Mouse (Mus musculus): ENCODE measurements around the gene Ece1. TPM values are rescaled to one million over a fixed set of nuclear protein-coding genes. Genes with fewer than 3 reads are reported as not detected.

Gene Ece1
- total and polyA plus RNA-seq, 3 experiments: under 0.01 to 0.02 TPM; not detected in 1

GRCm38 (mm10) chr4:137879383-137880156 lies 17.5 kb downstream of the Ece1 start:
- no peak for ATAC-seq (ENCODE audit: extremely low read depth, insufficient number of reproducible peaks, low FRiP score, poor library complexity, severe bottlenecking)
- no peaks in the 10 kb centered on the region for H3K9me3 ChIP-seq (replicated peaks)
- H3K27me3 ChIP-seq (ENCODE audit: insufficient read depth, low read length): peaks cover 2% of the 10 kb centered on the region; the same call in 1 of the 2 replicates
- H3K36me3 ChIP-seq (replicated peaks): no peaks in the 10 kb centered on the region
- no peak overlapping the region for H3K4me3 ChIP-seq (ENCODE audit: low read depth, low read length)
- no peak for TF ChIP-seq GATA1 (IDR thresholded peaks at IDR 0.05; ENCODE audit: borderline replicate concordance, low read length)
- no peak for TF ChIP-seq GATA2 (IDR thresholded peaks at IDR 0.05; ENCODE audit: borderline replicate concordance, low read depth, low read length)
- no peak for TF ChIP-seq POLR2AphosphoS5 (IDR thresholded peaks at IDR 0.05; ENCODE audit: insufficient replicate concordance, low read depth, low read length)
- no peak for TF ChIP-seq CTCF (IDR thresholded peaks at IDR 0.05; ENCODE audit: low read depth, low read length)
- TF ChIP-seq TAL1 (conservative IDR thresholded peaks at IDR 0.05; ENCODE audit: low read depth, low read length): no peak
- no peaks in the 10 kb centered on the region for H3K4me1 ChIP-seq (ENCODE audit: insufficient read depth, low read depth, low read length)
- DNase-seq (ENCODE audit: low spot score): no peak

- Histone ChIP-seq H3K36me3 (replicated peaks) (no peaks in the 10 kb centered on the region), H3K9me3 (replicated peaks) (no peaks in the 10 kb centered on the region), H3K27me3 (ENCODE audit: insufficient read depth, low read length) (peaks cover 2% of the 10 kb centered on the region; the same call in 1 of the 2 replicates), H3K4me3 (ENCODE audit: low read depth, low read length) (no peak overlapping the region), H3K4me1 (ENCODE audit: insufficient read depth, low read depth, low read length) (no peaks in the 10 kb centered on the region)
- DNase-seq (ENCODE audit: low spot score) (no peak), ATAC-seq (ENCODE audit: extremely low read depth, insufficient number of reproducible peaks, low FRiP score, poor library complexity, severe bottlenecking) (no peak)
- TF ChIP-seq CTCF (IDR thresholded peaks at IDR 0.05; ENCODE audit: low read depth, low read length): no peak
- TF ChIP-seq TAL1 (conservative IDR thresholded peaks at IDR 0.05; ENCODE audit: low read depth, low read length): no peak
- TF ChIP-seq GATA1 (IDR thresholded peaks at IDR 0.05; ENCODE audit: borderline replicate concordance, low read length): no peak
- no peak for TF ChIP-seq POLR2AphosphoS5 (IDR thresholded peaks at IDR 0.05; ENCODE audit: insufficient replicate concordance, low read depth, low read length)
- TF ChIP-seq GATA2 (IDR thresholded peaks at IDR 0.05; ENCODE audit: borderline replicate concordance, low read depth, low read length): no peak
These were observed 19.4 kb downstream of the Ece1 start for GRCm38 (mm10) chr4:137881445-137881844.

GRCm38 (mm10) chr4:137882663-137883062 lies 20.6 kb downstream of the Ece1 start:
- Histone ChIP-seq H3K4me1 (ENCODE audit: insufficient read depth, low read depth, low read length) (no peaks in the 10 kb centered on the region), H3K9me3 (replicated peaks) (no peaks in the 10 kb centered on the region), H3K27me3 (ENCODE audit: insufficient read depth, low read length) (peaks cover 2% of the 10 kb centered on the region; the same call in 1 of the 2 replicates), H3K4me3 (ENCODE audit: low read depth, low read length) (no peak overlapping the region), H3K36me3 (replicated peaks) (no peaks in the 10 kb centered on the region)
- no peak for DNase-seq (ENCODE audit: low spot score)
- TF ChIP-seq TAL1 (conservative IDR thresholded peaks at IDR 0.05; ENCODE audit: low read depth, low read length) (no peak), GATA1 (IDR thresholded peaks at IDR 0.05; ENCODE audit: borderline replicate concordance, low read length) (no peak), POLR2AphosphoS5 (IDR thresholded peaks at IDR 0.05; ENCODE audit: insufficient replicate concordance, low read depth, low read length) (no peak), CTCF (IDR thresholded peaks at IDR 0.05; ENCODE audit: low read depth, low read length) (no peak), GATA2 (IDR thresholded peaks at IDR 0.05; ENCODE audit: borderline replicate concordance, low read depth, low read length) (no peak)
- no peak for ATAC-seq (ENCODE audit: extremely low read depth, insufficient number of reproducible peaks, low FRiP score, poor library complexity, severe bottlenecking)

- H3K4me1 ChIP-seq (ENCODE audit: insufficient read depth, low read depth, low read length): no peaks in the 10 kb centered on the region
- H3K4me3 ChIP-seq (ENCODE audit: low read depth, low read length): no peak overlapping the region
- no peak for DNase-seq (ENCODE audit: low spot score)
- H3K27me3 ChIP-seq (ENCODE audit: insufficient read depth, low read length): peaks cover 5% of the 10 kb centered on the region; the same call in 1 of the 2 replicates
- H3K9me3 ChIP-seq (replicated peaks): no peaks in the 10 kb centered on the region
- no peak for ATAC-seq (ENCODE audit: extremely low read depth, insufficient number of reproducible peaks, low FRiP score, poor library complexity, severe bottlenecking)
- H3K36me3 ChIP-seq (replicated peaks): no peaks in the 10 kb centered on the region
- TF ChIP-seq TAL1 (conservative IDR thresholded peaks at IDR 0.05; ENCODE audit: low read depth, low read length): no peak
- TF ChIP-seq POLR2AphosphoS5 (IDR thresholded peaks at IDR 0.05; ENCODE audit: insufficient replicate concordance, low read depth, low read length): no peak
- TF ChIP-seq GATA1 (IDR thresholded peaks at IDR 0.05; ENCODE audit: borderline replicate concordance, low read length): no peak
- TF ChIP-seq CTCF (IDR thresholded peaks at IDR 0.05; ENCODE audit: low read depth, low read length): no peak
- TF ChIP-seq GATA2 (IDR thresholded peaks at IDR 0.05; ENCODE audit: borderline replicate concordance, low read depth, low read length): no peak
These were observed 21.6 kb downstream of the Ece1 start for GRCm38 (mm10) chr4:137883513-137884150.

GRCm38 (mm10) chr4:137887337-137887992 lies 25.4 kb downstream of the Ece1 start:
- H3K27me3 ChIP-seq (ENCODE audit: insufficient read depth, low read length): peaks cover 9% of the 10 kb centered on the region; the same call in 1 of the 2 replicates
- H3K9me3 ChIP-seq (replicated peaks): no peaks in the 10 kb centered on the region
- TF ChIP-seq CTCF (IDR thresholded peaks at IDR 0.05; ENCODE audit: low read depth, low read length) (no peak), GATA2 (IDR thresholded peaks at IDR 0.05; ENCODE audit: borderline replicate concordance, low read depth, low read length) (no peak), POLR2AphosphoS5 (IDR thresholded peaks at IDR 0.05; ENCODE audit: insufficient replicate concordance, low read depth, low read length) (no peak), GATA1 (IDR thresholded peaks at IDR 0.05; ENCODE audit: borderline replicate concordance, low read length) (no peak), TAL1 (conservative IDR thresholded peaks at IDR 0.05; ENCODE audit: low read depth, low read length) (no peak)
- H3K4me3 ChIP-seq (ENCODE audit: low read depth, low read length): no peak overlapping the region
- H3K4me1 ChIP-seq (ENCODE audit: insufficient read depth, low read depth, low read length): no peaks in the 10 kb centered on the region
- H3K36me3 ChIP-seq (replicated peaks): no peaks in the 10 kb centered on the region
- DNase-seq (ENCODE audit: low spot score) (no peak), ATAC-seq (ENCODE audit: extremely low read depth, insufficient number of reproducible peaks, low FRiP score, poor library complexity, severe bottlenecking) (no peak)

GRCm38 (mm10) chr4:137887993-137888388 lies 26.0 kb downstream of the Ece1 start:
- TF ChIP-seq GATA1 (IDR thresholded peaks at IDR 0.05; ENCODE audit: borderline replicate concordance, low read length): no peak
- TF ChIP-seq CTCF (IDR thresholded peaks at IDR 0.05; ENCODE audit: low read depth, low read length): no peak
- TF ChIP-seq POLR2AphosphoS5 (IDR thresholded peaks at IDR 0.05; ENCODE audit: insufficient replicate concordance, low read depth, low read length): no peak
- no peak for TF ChIP-seq TAL1 (conservative IDR thresholded peaks at IDR 0.05; ENCODE audit: low read depth, low read length)
- TF ChIP-seq GATA2 (IDR thresholded peaks at IDR 0.05; ENCODE audit: borderline replicate concordance, low read depth, low read length): no peak
- peaks cover 9% of the 10 kb centered on the region; the same call in 1 of the 2 replicates for H3K27me3 ChIP-seq (ENCODE audit: insufficient read depth, low read length)
- H3K4me3 ChIP-seq (ENCODE audit: low read depth, low read length): no peak overlapping the region
- no peaks in the 10 kb centered on the region for H3K4me1 ChIP-seq (ENCODE audit: insufficient read depth, low read depth, low read length)
- DNase-seq (ENCODE audit: low spot score) (no peak), ATAC-seq (ENCODE audit: extremely low read depth, insufficient number of reproducible peaks, low FRiP score, poor library complexity, severe bottlenecking) (no peak)
- H3K36me3 ChIP-seq (replicated peaks): no peaks in the 10 kb centered on the region
- H3K9me3 ChIP-seq (replicated peaks): no peaks in the 10 kb centered on the region

Measured in G1E (cell line).